In the genomic region with DNA sequence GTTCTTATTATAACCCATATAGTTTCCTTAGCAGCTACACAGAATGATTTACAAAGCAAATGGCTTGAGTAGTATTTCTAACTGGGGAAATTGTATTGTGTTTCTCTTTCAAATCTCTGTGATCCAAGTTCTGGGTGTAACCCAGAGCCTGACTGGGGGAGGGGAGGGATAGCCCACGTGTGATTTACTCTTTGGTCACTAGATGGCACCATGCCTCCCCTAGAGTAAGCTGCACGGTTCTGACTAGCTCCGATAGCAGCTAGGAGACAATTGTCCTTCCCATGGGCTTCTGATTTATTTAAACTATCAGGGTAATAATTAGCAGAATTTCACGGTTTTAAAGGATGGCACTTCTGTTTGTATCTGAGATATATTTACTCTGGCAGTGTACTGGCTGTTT, we compare ENCODE assay signal across 8 mouse cellular contexts.
A peak's percentile ranks its signal among the peaks of the same experiment; 100 is the strongest.
DNase-seq lines count a peak whose midpoint lies in the region; ATAC-seq and TF ChIP-seq lines count a peak whose summit lies in the region.

No protein-coding gene starts in this region.

- H3K27ac ChIP-seq in left cerebral cortex, adult 2 months: no peak overlapping the region

- TF ChIP-seq CTCF in left cerebral cortex, adult 2 months (IDR thresholded peaks at IDR 0.05): peak; percentile 95

- ATAC-seq in inflammation-experienced regulatory T-cells, adult 6 months: peak; percentile 65
- peak; percentile 93 for ATAC-seq in megakaryocyte, adult 5-6 weeks (ENCODE audit: poor library complexity, severe bottlenecking)

- peak; percentile 90 for DNase-seq in adipocyte (ENCODE audit: low spot score)
- DNase-seq in cerebellum, postnatal 25 days: peak; percentile 75 to 82
- peak; percentile 77 to 91 for DNase-seq in frontal cortex, postnatal 36 days (ENCODE audit: low spot score in 2 of 2)
- DNase-seq in left cerebral cortex, adult 2 months (ENCODE audit: extremely low spot score in 1 of 2, low spot score in 2 of 2): peak; percentile 71 to 76
- DNase-seq in right cerebral cortex, adult 2 months (ENCODE audit: low spot score in 2 of 2): peak; percentile 81 to 88
- peak; percentile 46 to 65 for DNase-seq in urinary bladder, postnatal 4 days (ENCODE audit: low spot score in 2 of 2)

- H3K4me3 ChIP-seq in left cerebral cortex, adult 2 months: no peak overlapping the region

- intact Hi-C loops in left cerebral cortex, adult 2 months (cut with DNase I): loop anchor here (1.0 to 10.0 kb wide), 5 partner anchors 115 to 391 kb away; no protein-coding TSS in a partner anchor
